Mouse (Mus musculus) liver, embryonic 12.5 days (tissue): ENCODE measurements around the gene Hipk3. TPM values are rescaled to one million over a fixed set of nuclear protein-coding genes. Genes with fewer than 3 reads are reported as not detected.

Experiments used
- ATAC-seq: fragments of 200-750 bp; cut with Nextera tagmentation; 2 replicates; pipeline ENCODE4 v1.8.0; 2017; ENCODE audit warnings: moderate number of reproducible peaks, mild to moderate bottlenecking, moderate library complexity
- H3K27ac ChIP-seq: fragments of 300-500 bp; sonication (generic); 2 replicates; pipeline ENCODE4 v1.5.1; 2016; ENCODE audit warnings: mild to moderate bottlenecking
- H3K27me3 ChIP-seq: fragments of 300-500 bp; sonication (generic); replicated peaks from 2 replicates; pipeline ENCODE4 v1.6.1; 2016; ENCODE audit warnings: mild to moderate bottlenecking, moderate library complexity
- H3K36me3 ChIP-seq: fragments of 300-500 bp; sonication (generic); 2 replicates; pipeline ENCODE4 v1.6.1; 2016; ENCODE audit warnings: mild to moderate bottlenecking, moderate library complexity
- H3K4me1 ChIP-seq: fragments of 300-500 bp; sonication (generic); 2 replicates; pipeline ENCODE4 v1.6.1; 2016
- H3K4me2 ChIP-seq: fragments of 300-500 bp; sonication (generic); 2 replicates; pipeline ENCODE4 v1.6.1; 2016; ENCODE audit warnings: mild to moderate bottlenecking, moderate library complexity
- H3K4me3 ChIP-seq: fragments of 300-500 bp; sonication (generic); 2 replicates; pipeline ENCODE4 v1.5.1; 2016; ENCODE audit warnings: mild to moderate bottlenecking, moderate library complexity
- H3K9ac ChIP-seq: fragments of 300-500 bp; sonication (generic); 2 replicates; pipeline ENCODE4 v1.6.1; 2016; ENCODE audit warnings: mild to moderate bottlenecking, moderate library complexity
- H3K9me3 ChIP-seq: fragments of 300-500 bp; sonication (generic); replicated peaks from 2 replicates; pipeline ENCODE4 v1.6.1; 2016; ENCODE audit warnings: mild to moderate bottlenecking, moderate library complexity
- WGBS: fragments of 180-500 bp; shearing (Covaris S2); methylation state at CpG from one replicate; pipeline ENCODE4 v1.1.7; 2016; ENCODE audit not compliant: insufficient replicate concordance; 5-methylcytosine and 5-hydroxymethylcytosine counted together
- polyA plus RNA-seq: library from polyadenylated mRNA; unstranded; fragments of >200 nt; fragmentation: Nextera tagmentation; extraction: Ambion mirVana; gene quantifications from 2 replicates; pipeline ENCODE4 v1.2.1, GENCODE M21; 2016

Gene Hipk3
- polyA plus RNA-seq, 1 experiment from 2014 or later, result 14.0 TPM

- ATAC-seq, result no peak
- H3K9ac ChIP-seq, result no peak overlapping the region
Measured at GRCm38 (mm10) chr2:104409851-104410821, 84.1 kb downstream of the Hipk3 start.

GRCm38 (mm10) chr2:104408351-104408750 is 85.9 kb downstream of the Hipk3 start:
- WGBS, result 50% methylated on average over 7 of the region's 7 CpGs
- Histone ChIP-seq H3K36me3 (no peaks in the 10 kb centered on the region), H3K4me3 (no peak overlapping the region), H3K27me3 (peaks cover 67% of the 10 kb centered on the region), H3K9me3 (no peaks in the 10 kb centered on the region), H3K9ac (no peak overlapping the region), H3K4me1 (0 out of 2 replicates have a peak, but pooled peaks cover 5% of the 10 kb centered on the region), H3K4me2 (no peak overlapping the region), H3K27ac (no peak overlapping the region)
- no peak for ATAC-seq

More at GRCm38 (mm10) chr2:104409851-104410821, 84.1 kb downstream of the Hipk3 start:
- Histone ChIP-seq H3K9me3 (no peaks in the 10 kb centered on the region), H3K36me3 (no peaks in the 10 kb centered on the region), H3K4me2 (peak overlapping the region; percentile 73), H3K4me1 (0 out of 2 replicates have a peak, but pooled peaks cover 5% of the 10 kb centered on the region), H3K27ac (no peak overlapping the region), H3K4me3 (peak overlapping the region; percentile 48), H3K27me3 (peaks cover 73% of the 10 kb centered on the region)
- WGBS, result 2% methylated on average over 100 of the region's 111 CpGs

- Histone ChIP-seq H3K9me3 (no peaks in the 10 kb centered on the region), H3K4me1 (0 out of 2 replicates have a peak, but pooled peaks cover 5% of the 10 kb centered on the region), H3K9ac (no peak overlapping the region), H3K4me2 (no peak overlapping the region), H3K36me3 (no peaks in the 10 kb centered on the region), H3K4me3 (no peak overlapping the region), H3K27ac (no peak overlapping the region), H3K27me3 (peaks cover 63% of the 10 kb centered on the region)
- no peak for ATAC-seq
- WGBS, result 45% methylated on average over 4 of the region's 4 CpGs
Measured at GRCm38 (mm10) chr2:104407913-104408312, 86.3 kb downstream of the Hipk3 start.

GRCm38 (mm10) chr2:104404036-104404435 is 90.2 kb downstream of the Hipk3 start:
- Histone ChIP-seq H3K9me3 (no peaks in the 10 kb centered on the region), H3K27me3 (peaks cover 24% of the 10 kb centered on the region), H3K4me3 (no peak overlapping the region), H3K36me3 (no peaks in the 10 kb centered on the region), H3K27ac (no peak overlapping the region), H3K4me1 (no peaks in the 10 kb centered on the region), H3K9ac (no peak overlapping the region), H3K4me2 (no peak overlapping the region)
- WGBS, result 71% methylated on average over 6 of the region's 6 CpGs
- ATAC-seq, result no peak

GRCm38 (mm10) chr2:104398651-104399290 is 95.5 kb downstream of the Hipk3 start:
- no peaks in the 10 kb centered on the region for H3K4me1 ChIP-seq
- 69% methylated on average over 6 of the region's 6 CpGs for WGBS
- no peaks in the 10 kb centered on the region for H3K36me3 ChIP-seq
- no peak overlapping the region for H3K9ac ChIP-seq
- no peak overlapping the region for H3K4me3 ChIP-seq
- no peak for ATAC-seq
- H3K27me3 ChIP-seq, result no peaks in the 10 kb centered on the region
- no peak overlapping the region for H3K27ac ChIP-seq
- H3K9me3 ChIP-seq, result no peaks in the 10 kb centered on the region
- no peak overlapping the region for H3K4me2 ChIP-seq

- no peak overlapping the region for H3K9ac ChIP-seq
- no peaks in the 10 kb centered on the region for H3K4me1 ChIP-seq
- H3K36me3 ChIP-seq, result no peaks in the 10 kb centered on the region
- H3K27ac ChIP-seq, result no peak overlapping the region
- H3K4me3 ChIP-seq, result no peak overlapping the region
- no peak overlapping the region for H3K4me2 ChIP-seq
- H3K27me3 ChIP-seq, result no peaks in the 10 kb centered on the region
- no peaks in the 10 kb centered on the region for H3K9me3 ChIP-seq
- 70% methylated on average over 9 of the region's 9 CpGs for WGBS
- no peak for ATAC-seq
Measured at GRCm38 (mm10) chr2:104395961-104396360, 98.3 kb downstream of the Hipk3 start.

- H3K9me3 ChIP-seq, result no peaks in the 10 kb centered on the region
- 39% methylated on average over 2 of the region's 2 CpGs for WGBS
- H3K36me3 ChIP-seq, result no peaks in the 10 kb centered on the region
- H3K27ac ChIP-seq, result no peak overlapping the region
- H3K27me3 ChIP-seq, result no peaks in the 10 kb centered on the region
- no peaks in the 10 kb centered on the region for H3K4me1 ChIP-seq
- no peak overlapping the region for H3K4me3 ChIP-seq
- H3K9ac ChIP-seq, result no peak overlapping the region
- H3K4me2 ChIP-seq, result no peak overlapping the region
- ATAC-seq, result no peak
Measured at GRCm38 (mm10) chr2:104394769-104395168, 99.5 kb downstream of the Hipk3 start.

GRCm38 (mm10) chr2:104392700-104393312 is 101.4 kb downstream of the Hipk3 start:
- Histone ChIP-seq H3K9me3 (no peaks in the 10 kb centered on the region), H3K4me3 (no peak overlapping the region), H3K27ac (no peak overlapping the region), H3K9ac (no peak overlapping the region), H3K36me3 (no peaks in the 10 kb centered on the region), H3K4me1 (no peaks in the 10 kb centered on the region), H3K27me3 (no peaks in the 10 kb centered on the region), H3K4me2 (no peak overlapping the region)
- WGBS, result 66% methylated on average over 4 of the region's 4 CpGs
- no peak for ATAC-seq

GRCm38 (mm10) chr2:104389231-104389630 is 105.0 kb downstream of the Hipk3 start:
- no peak overlapping the region for H3K4me3 ChIP-seq
- H3K36me3 ChIP-seq, result no peaks in the 10 kb centered on the region
- no peak overlapping the region for H3K27ac ChIP-seq
- H3K4me1 ChIP-seq, result no peaks in the 10 kb centered on the region
- 72% methylated on average over 11 of the region's 11 CpGs for WGBS
- no peak overlapping the region for H3K9ac ChIP-seq
- no peaks in the 10 kb centered on the region for H3K9me3 ChIP-seq
- no peak overlapping the region for H3K4me2 ChIP-seq
- no peaks in the 10 kb centered on the region for H3K27me3 ChIP-seq
- ATAC-seq, result no peak

GRCm38 (mm10) chr2:104385941-104386340 is 108.3 kb downstream of the Hipk3 start:
- ATAC-seq, result no peak
- H3K27me3 ChIP-seq, result no peaks in the 10 kb centered on the region
- H3K4me3 ChIP-seq, result no peak overlapping the region
- no peak overlapping the region for H3K27ac ChIP-seq
- no peaks in the 10 kb centered on the region for H3K4me1 ChIP-seq
- no peaks in the 10 kb centered on the region for H3K36me3 ChIP-seq
- 70% methylated on average over 2 of the region's 2 CpGs for WGBS
- H3K9ac ChIP-seq, result no peak overlapping the region
- no peak overlapping the region for H3K4me2 ChIP-seq
- no peaks in the 10 kb centered on the region for H3K9me3 ChIP-seq

- Histone ChIP-seq H3K36me3 (no peaks in the 10 kb centered on the region), H3K9me3 (no peaks in the 10 kb centered on the region), H3K4me1 (no peaks in the 10 kb centered on the region), H3K9ac (no peak overlapping the region), H3K4me2 (no peak overlapping the region), H3K27me3 (peaks cover 11% of the 10 kb centered on the region), H3K4me3 (no peak overlapping the region), H3K27ac (no peak overlapping the region)
- 75% methylated on average over 4 of the region's 4 CpGs for WGBS
- no peak for ATAC-seq
Measured at GRCm38 (mm10) chr2:104383589-104383988, 110.7 kb downstream of the Hipk3 start.

GRCm38 (mm10) chr2:104382813-104383212 is 111.4 kb downstream of the Hipk3 start:
- Histone ChIP-seq H3K9me3 (no peaks in the 10 kb centered on the region), H3K4me3 (no peak overlapping the region), H3K27ac (no peak overlapping the region), H3K9ac (no peak overlapping the region), H3K4me1 (no peaks in the 10 kb centered on the region), H3K36me3 (no peaks in the 10 kb centered on the region), H3K27me3 (peaks cover 11% of the 10 kb centered on the region), H3K4me2 (no peak overlapping the region)
- WGBS, result 66% methylated on average over 6 of the region's 6 CpGs
- no peak for ATAC-seq
